Mouse (Mus musculus) natural killer cell, adult 2 months (primary cell): ENCODE measurements at regions not wholly inside any gene's neighbourhood (a gene's known extent, or its start where the extent isn't known, plus 50 kb on each side); places are given as distances from the start of the nearest gene placed in this dataset.
"Not testable (repeated sequence)": the region's sequence is repeated elsewhere in the genome, so short reads cannot be mapped to it uniquely, and the experiment has no call there.

Experiments
- DNase-seq, 2 experiments: peaks; one replicate each; pipeline ENCODE4 v3.0.0; 2022; ENCODE audit warnings: low spot score in 2 of 2

DNA sequence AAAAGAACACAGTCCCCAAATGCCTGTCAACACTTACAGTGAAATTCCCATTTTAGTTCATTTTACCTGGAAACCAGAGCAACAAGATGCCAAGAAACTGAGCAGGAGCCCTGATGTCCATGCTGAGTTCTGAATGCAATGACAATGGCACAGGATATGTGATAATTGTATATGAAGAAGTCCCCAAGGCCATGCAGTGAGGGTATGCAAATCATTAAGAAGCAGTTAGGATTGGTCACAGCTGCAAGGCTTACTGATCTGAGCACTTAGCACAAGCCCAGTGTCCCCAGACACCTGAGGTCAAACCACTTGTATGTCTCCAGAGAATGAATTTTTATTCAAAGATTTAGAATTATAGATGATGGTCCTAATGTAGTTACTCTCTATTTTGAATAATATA lies 419.0 kb upstream of the Tacstd2 start:
- DNase-seq, result not testable (repeated sequence)

DNA sequence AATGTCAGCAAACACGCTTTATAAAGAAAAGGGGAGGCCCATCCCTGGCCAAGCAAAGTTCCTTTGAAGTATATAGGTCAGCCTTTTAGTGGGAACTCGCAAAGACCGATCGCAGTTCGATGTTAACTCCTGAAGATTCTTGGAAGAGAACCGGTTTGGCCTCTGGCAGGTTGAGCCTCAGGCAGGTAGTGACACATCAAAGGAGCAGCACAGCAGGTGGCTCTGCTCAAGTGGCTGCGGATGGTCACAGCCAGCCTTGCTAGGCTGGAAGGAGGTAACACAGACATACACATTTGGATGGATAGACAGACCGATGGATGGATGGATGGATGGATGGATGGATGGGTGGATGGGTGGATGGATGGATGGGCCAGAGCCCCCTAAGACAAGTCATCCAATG lies 395.9 kb upstream of the Tacstd2 start:
- DNase-seq, result not testable (repeated sequence)

DNA sequence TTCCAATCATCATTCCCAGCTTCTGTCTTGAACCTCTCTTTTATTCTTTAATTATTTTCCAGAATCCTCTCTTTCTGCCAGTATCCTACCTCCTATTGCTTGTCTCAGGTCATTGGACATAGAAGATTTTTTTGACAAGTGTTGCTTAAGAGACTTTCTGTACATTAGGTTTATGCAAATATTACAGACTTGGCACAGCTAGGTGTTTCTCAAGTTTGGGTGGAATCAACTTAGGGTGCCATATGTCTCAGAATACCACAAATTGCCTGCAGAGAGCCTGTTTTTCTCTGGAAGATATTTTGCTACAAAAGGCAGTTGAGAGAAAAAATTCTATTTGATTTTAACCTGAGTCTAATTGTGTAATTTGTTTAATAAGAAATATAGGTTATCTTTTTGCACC lies 386.9 kb upstream of the Tacstd2 start:
- DNase-seq, result no peak

DNA sequence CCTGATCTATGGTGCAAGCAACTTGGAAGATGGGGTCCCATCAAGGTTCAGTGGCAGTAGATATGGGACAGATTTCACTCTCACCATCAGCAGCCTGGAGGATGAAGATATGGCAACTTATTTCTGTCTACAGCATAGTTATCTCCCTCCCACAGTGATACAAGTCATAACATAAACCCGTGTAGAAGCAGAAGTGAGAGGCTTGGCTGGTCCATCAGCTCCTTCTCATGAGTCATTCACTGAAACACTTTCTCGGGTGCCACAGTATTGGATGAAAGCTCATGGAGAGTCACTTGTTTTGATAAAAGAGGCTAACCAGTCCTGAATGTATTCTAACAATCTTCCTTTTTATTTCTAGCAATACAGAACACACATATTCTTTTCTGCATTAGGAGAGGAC lies 378.3 kb upstream of the Tacstd2 start:
- no peak for DNase-seq

DNA sequence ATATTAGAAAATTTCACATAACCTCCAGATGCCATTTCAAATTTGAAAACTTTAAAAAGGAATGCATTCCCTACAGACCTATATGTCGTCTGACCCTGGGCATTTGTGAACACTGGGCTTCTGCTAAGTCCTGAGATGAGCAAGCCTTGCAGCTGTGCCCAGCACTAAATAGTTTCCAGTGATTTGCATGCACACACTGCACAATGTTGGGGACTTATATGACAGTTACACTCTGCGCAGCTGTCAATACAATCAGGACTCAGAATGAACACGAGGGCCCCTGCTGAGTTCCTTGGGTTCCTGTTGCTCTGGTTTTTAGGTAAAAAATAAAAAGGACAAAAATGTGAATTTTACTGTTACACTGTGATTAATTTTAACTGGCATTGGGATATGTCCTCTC lies 377.7 kb upstream of the Tacstd2 start:
- no peak for DNase-seq

DNA sequence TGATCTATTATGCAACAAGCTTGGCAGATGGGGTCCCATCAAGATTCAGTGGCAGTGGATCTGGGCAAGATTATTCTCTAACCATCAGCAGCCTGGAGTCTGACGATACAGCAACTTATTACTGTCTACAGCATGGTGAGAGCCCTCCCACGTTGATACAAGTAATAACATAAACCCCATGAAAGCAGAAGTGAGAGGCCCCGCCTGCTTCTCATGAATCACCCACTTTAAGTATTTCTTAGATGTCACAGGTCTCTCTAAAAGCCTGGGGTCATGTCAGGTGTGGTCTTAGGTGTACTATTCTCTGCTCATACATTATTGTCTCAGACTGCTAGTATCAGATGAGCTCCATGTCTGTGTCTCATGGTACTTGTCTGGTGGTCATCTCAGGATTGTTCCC lies 360.9 kb upstream of the Tacstd2 start:
- peak in 1 of 2 experiments; percentile 27 for DNase-seq

DNA sequence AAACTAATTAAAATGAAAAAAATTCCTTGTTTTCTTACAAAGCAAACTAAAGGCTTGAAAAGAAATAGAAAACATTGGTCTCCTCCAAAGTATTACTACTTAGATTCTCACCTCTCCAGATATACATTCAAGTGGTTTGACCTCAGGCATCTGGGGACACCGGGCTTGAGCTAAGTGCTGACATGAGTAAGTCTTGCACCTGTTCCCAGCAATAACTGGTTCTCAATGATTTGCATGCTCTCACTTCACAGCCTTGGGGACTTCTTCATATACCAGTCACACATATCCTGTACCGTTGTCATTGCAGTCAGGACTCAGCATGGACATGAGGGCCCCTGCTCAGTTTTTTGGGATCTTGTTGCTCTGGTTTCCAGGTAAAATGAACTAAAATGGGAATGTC lies 360.3 kb upstream of the Tacstd2 start:
- DNase-seq, result no peak

DNA sequence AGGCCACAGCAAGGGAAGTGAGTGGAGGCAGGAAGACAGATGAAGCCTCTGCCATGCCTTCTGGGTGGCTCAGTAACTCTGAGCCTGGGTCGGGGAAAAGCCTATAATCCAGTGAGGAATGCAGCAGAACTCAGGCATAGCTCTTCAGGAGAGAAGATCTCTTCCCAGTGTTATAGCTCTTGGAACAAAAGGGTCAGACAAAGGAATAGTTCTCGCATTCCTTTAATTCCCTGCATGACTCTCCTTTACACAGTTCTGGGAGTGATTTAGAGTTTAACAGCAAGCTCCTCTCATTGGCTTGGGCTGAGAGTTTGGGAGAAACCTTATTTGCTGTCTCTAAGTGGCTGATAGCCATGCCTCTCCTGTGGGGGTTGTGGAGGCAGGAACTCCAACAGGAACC lies 352.0 kb upstream of the Tacstd2 start:
- no peak for DNase-seq

DNA sequence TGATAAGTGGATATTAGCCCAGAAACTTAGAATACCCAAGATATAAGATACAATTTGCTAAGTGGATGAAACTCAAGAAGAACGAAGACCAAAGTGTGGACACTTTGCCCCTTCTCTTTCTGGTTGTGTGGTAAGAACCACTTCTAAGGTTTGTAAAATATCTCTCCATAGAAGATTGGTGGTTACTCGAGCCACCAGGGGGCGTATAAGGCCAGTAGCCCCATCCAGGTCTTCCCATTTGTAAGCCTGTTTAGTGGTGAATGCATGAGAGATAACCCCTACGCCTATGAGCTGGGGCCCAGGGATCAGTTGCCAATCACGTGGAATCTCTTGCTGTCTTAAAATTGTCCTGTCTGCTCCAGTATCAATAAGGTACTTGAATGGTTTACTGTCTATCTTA lies 349.3 kb upstream of the Tacstd2 start:
- no peak for DNase-seq

DNA sequence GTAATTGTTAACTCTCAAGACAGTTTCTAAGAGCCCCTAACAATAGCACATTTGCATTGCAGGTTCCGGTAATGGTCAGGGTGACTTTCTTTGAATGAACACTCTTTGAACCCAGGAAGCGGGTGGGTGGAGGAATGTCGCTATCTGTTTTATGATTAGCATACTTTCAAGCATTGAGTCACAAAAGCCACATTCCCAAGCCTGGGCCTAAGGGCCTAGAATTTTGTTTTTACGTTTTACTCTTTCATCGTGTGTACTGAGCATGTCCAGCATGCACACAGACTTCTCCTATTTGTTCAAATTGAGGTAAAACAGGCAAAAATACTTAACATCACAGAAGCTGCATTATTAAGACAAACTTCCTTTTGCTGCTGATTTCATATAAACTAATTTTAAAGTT lies 345.9 kb upstream of the Tacstd2 start:
- not testable (repeated sequence) for DNase-seq

DNA sequence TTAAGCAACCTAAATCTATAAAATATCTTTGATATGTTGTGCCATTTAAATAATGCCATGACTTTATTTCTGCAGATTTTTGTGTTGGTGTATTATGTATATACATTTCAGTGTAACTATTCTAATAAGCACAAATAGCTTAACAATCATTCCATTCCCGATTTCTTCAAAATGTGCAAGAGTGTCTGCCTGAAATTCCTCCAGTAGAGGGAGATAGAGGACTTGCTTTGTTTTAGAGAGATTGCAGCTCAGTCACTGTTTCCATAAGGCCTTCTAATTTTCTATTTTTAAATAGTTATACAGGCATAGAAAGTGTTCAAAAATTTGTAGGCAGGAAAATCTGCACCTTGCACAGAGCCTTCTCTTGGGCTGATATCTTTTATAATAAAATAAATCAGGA lies 322.3 kb upstream of the Tacstd2 start:
- not testable (repeated sequence) for DNase-seq

DNA sequence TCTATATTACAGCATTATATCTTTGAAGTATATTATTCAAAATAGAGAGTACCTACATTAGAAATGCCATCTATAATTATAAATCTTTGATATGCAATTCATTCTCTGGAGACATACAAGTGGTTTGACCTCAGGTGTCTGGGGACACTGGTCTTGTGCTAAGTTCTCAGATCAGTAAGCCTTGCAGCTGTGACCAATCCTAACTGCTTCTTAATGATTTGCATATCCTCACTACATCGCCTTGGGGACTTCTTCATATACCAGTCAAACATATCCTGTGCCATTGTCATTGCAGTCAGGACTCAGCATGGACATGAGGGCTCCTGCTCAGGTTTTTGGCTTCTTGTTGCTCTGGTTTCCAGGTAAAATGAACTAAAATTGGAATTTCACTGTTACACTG lies 303.9 kb upstream of the Tacstd2 start:
- peak in 1 of 2 experiments; percentile 15 for DNase-seq

DNA sequence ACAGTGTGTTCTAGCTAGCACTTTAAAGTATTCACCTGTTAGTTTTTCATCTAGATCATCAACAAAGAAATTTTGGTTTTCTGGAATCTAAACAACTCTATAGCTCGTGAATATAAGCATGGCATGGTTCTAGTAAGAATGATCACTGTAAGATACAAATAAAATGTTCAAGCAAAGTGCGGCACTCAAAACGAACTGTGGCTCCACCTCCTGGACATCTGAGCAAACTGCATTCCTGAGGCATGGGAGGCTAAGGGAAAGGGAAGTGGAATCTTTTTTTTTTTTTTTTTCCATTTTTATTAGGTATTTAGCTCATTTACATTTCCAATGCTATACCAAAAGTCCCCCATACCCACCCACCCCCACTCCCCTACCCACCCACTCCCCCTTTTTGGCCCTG lies 276.9 kb upstream of the Tacstd2 start:
- DNase-seq, result peak in 1 of 2 experiments; percentile 8

DNA sequence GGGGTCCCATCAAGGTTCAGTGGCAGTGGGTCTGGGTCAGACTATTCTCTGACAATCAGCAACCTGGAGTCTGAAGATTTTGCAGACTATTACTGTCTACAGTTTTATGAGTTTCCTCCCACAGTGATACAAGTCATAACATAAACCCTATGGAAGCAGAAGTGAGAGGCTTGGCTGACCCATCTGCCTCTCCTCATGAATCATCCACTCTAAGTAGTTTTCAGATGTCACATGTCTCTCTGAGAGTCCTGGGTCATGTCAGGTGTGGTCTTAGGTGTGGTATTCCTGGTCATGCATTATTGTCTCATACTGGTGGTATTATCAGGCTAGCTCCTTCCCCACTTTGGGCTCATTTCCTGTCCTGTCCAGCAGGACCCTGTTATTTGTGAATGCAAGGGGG lies 255.8 kb upstream of the Tacstd2 start:
- DNase-seq, result no peak

DNA sequence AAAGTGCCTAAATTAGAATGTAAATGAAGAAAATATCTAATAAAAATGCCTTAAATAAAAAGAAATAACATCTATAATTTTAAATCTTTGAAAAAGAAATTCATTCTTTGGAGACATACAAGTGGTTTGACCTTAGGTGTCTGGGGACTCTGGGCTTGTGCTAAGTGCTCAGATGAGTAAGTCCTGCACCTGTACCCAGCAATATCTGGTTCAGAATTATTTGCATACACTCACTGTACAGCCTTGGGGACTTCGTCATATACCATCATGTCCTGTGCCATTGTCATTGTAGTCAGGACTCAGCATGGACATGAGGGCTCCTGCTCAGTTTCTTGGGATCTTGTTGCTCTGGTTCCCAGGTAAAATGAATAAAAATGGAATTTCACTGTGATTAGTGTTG lies 255.1 kb upstream of the Tacstd2 start:
- no peak for DNase-seq

DNA sequence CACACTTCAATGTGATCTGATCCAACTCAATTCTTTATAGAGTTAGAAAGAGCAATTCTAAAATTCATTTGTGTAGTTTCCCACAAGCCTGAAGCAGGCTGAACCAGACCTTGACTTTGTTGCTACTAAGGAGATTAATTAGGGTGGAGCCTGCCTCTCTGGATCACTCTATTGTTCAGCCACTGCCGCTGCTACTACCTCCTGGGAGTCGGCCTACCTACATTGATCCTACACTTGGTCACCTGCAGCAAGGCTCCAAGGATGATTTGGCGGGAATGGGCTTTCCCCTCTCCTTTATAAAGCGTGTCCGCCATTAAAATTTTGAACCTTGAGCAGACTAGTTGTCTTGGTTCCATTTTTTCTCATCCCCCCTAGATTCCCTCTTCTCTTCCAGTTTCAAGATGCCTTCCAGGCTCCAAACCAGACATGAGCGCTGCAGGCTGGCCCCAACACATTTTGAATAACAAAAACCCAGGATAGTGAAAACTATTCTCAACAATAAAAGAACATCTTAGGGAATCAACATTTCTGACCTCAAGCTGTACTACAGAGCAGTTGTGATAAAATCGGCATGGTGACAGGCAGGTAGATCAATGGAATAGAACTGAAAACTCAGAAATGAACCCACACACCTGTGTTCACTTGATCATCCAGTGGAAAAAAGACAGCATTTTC lies 251.6 kb upstream of the Tacstd2 start:
- no peak for DNase-seq

DNA sequence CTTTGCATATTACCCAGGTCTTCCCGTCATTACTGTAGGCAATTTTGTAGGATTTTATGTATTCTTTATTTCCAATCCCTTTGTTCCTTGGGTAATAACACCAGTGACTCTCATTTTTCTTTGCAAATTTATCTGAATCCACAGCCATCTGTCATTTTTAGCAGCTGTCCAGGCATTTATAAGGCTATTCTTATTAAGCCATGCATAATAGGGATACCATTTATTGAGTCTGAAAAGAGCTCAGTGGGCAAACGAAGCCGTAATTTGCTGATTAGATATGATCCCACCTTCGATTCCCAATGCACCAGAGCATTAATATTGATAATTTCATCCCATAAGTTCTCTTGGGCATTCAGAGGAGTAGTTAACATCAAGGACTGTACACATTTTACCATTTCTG lies 243.3 kb upstream of the Tacstd2 start:
- DNase-seq, result no peak

DNA sequence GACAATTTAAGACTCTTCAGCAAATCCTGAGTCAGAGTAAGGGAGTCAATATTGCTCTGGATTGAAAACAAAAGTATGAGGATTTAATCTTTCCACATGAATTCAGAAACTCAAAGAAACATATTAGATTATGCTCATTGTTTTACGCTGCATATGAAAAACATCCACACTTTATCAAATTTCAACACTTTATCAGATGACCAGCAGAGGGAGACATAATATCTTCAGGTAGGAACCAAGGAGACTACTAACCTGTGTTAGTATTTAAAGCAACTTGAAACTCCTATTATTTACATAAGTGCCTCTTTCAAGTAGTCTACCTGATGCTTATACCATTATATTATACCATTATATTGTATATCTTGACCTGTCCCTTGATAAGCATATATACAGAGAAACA lies 218.5 kb upstream of the Tacstd2 start:
- not testable (repeated sequence) for DNase-seq

DNA sequence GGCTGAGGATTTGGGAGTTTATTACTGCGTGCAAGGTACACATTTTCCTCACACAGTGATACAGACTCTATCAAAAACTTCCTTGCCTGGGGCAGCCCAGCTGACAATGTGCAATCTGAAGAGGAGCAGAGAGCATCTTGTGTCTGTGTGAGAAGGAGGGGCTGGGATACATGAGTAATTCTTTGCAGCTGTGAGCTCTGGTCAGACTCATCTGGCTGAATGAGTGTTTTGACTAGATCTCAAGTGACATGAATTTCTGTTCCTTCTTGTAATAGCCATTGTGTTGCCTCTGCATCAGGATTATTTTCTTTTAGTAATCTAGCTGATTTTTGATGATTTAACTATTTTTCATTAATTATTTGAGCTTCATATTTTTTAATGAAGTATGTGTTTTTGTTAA lies 190.0 kb upstream of the Tacstd2 start:
- DNase-seq, result no peak

DNA sequence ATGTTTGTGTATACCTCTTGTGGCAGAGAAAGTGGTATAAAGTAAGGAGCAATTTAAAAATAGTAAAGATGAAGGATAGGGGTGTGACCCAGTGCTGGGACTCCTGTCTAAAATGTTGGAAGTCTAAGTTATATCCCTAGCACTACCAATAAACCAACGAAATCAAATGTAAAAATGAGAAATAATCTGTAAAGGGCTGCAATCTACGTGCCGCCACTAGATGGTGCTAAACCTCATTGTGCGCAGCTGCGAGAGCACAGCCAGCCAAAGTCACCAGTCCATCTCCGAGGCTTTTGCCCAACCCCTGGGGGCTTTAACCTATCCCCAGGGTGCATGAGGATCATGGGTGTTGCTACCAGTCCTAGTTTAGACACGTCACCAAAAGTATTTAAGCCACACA lies 163.4 kb upstream of the Tacstd2 start:
- not testable (repeated sequence) for DNase-seq

DNA sequence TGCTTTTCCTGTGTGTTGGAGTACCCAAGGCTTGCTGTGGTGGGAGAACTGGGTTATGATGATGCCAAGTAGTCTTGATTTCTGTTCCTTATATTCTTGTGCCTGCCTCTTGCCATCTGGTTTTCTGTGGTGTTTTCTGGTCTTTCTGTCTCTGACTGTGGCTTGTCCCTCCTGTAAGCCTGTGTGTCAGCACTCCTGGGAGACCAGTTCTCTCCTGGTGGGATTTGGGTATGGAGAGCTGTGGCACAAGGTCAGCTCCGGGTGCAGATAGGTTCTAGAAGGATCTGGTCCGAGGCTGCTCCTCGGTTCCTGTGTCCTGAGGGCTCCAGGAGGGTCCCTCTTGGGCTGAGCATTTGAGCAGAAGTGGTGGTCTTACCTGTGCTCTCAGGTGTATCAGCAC lies 155.4 kb upstream of the Tacstd2 start:
- not testable (repeated sequence) for DNase-seq

DNA sequence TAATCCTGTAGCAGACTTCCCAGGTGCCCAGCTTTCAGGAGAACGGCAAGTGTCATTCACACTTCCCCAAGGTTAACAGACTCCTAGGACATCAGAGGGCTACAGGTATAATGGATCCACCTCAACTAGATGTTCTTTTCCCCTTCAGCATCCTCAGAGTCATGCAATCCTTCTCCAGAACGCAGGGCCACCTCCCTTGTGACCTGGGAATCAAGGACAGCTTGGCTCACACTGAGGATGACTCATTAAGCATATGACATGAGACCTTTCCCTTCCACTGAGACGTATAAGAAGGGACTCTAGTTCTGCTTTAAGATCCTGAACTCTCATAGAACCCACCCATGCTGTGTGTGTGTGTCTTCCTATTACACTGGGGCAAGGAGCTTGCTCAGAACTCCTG lies 147.5 kb upstream of the Tacstd2 start:
- DNase-seq, result not testable (repeated sequence)

DNA sequence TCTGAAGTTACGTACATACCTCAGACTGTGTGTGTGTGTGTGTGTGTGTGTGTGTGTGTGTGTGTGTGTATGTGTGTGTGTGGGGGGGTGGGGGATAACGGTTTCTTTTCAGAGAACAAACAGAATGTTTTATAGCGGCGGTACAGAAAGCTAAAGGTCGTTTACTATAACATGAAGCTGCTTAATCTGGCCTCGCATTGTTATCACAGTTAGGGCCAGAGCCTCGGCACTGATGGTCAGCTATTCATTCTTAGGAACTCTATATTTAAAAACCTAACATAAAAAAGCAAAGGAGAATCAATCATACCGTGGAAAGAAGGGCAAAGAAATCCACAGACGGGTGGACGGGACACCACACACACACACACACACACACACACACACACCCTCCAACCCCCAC lies 146.0 kb upstream of the Tacstd2 start:
- DNase-seq, result not testable (repeated sequence)

DNA sequence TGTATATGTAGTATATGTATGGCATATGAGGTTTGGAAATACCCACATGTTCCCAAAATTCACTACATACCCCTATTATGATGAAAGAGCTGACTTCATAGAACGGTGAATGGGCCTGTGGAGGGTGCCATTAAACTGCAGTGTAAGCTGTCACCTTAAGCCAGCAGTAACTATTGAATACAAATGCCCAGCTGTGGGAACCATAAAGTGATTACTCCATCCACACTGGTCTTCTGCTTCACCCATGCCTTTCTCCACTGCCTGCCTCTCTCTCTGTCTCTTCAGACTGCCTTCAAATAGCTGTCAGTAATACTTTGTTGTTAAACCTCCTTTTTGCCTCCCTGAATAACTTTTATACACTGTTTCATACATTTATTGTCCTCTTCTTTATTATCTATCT lies 143.5 kb upstream of the Tacstd2 start:
- not testable (repeated sequence) for DNase-seq
